Mouse (Mus musculus) MEL (cell line): ENCODE data around the gene Rpn2. TPM values are rescaled to one million over a fixed set of nuclear protein-coding genes. Genes with fewer than 3 reads are reported as not detected.

ENCODE experiments used
- DNase-seq: peaks from one replicate; pipeline ENCODE4 v3.0.0; 2011; ENCODE audit warnings: low read depth, low spot score
- H3K27ac ChIP-seq: 2 replicates; pipeline ENCODE4 v1.5.1; 2012; ENCODE audit warnings: low read depth, mild to moderate bottlenecking, control low read depth, low read length, moderate library complexity; ENCODE audit not compliant: control insufficient read depth
- H3K27me3 ChIP-seq, 2 experiments: fragments of 150-350 bp in 1 of 2; sonication (generic) in 1 of 2; 2 replicates each; pipeline ENCODE4 v1.6.1; 2012; ENCODE audit warnings: low read length in 2 of 2, mild to moderate bottlenecking in 2 of 2, improper control_type of control experiment in 1 of 2, moderate library complexity in 1 of 2; ENCODE audit not compliant: insufficient read depth in 2 of 2, control insufficient read depth in 1 of 2
- H3K36me3 ChIP-seq, 2 experiments: 2 replicates each; pipeline ENCODE4 v1.6.1; 2012 to 2014; ENCODE audit warnings: low read length in 2 of 2, improper control_type of control experiment in 1 of 2, inconsistent platforms in 1 of 2, mild to moderate bottlenecking in 1 of 2; ENCODE audit not compliant: insufficient read depth in 2 of 2, control insufficient read depth in 1 of 2
- H3K4me1 ChIP-seq, 2 experiments: fragments of 150-350 bp in 1 of 2; sonication (generic) in 1 of 2; 2 replicates each; pipeline ENCODE4 v1.6.1; 2012; ENCODE audit warnings: low read length in 2 of 2, improper control_type of control experiment in 1 of 2, mild to moderate bottlenecking in 1 of 2; ENCODE audit not compliant: insufficient read depth in 2 of 2, control insufficient read depth in 1 of 2
- H3K4me3 ChIP-seq, 2 experiments: fragments of 150-350 bp in 1 of 2; sonication (generic) in 1 of 2; 2 replicates each; pipeline ENCODE4 v1.5.1; 2012; ENCODE audit warnings: low read depth in 2 of 2, low read length in 2 of 2, mild to moderate bottlenecking in 2 of 2, moderate library complexity in 2 of 2, control low read depth in 1 of 2, improper control_type of control experiment in 1 of 2; ENCODE audit not compliant: control insufficient read depth in 1 of 2, insufficient read depth in 1 of 2
- H3K79me2 ChIP-seq: 2 replicates; pipeline ENCODE4 v1.6.1; 2012; ENCODE audit warnings: mild to moderate bottlenecking, low read length, moderate library complexity; ENCODE audit not compliant: control insufficient read depth, poor library complexity, insufficient read depth
- H3K9ac ChIP-seq: 2 replicates; pipeline ENCODE4 v1.6.1; 2012; ENCODE audit warnings: low read depth, mild to moderate bottlenecking, control low read depth, low read length, moderate library complexity; ENCODE audit not compliant: control insufficient read depth, poor library complexity, severe bottlenecking
- H3K9me3 ChIP-seq: fragments of 150-350 bp; sonication (generic); replicated peaks from 2 replicates; pipeline ENCODE4 v1.6.1; 2012; ENCODE audit warnings: mild to moderate bottlenecking, low read length, improper control_type of control experiment, moderate library complexity; ENCODE audit not compliant: insufficient read depth
- CHD2 ChIP-seq: IDR thresholded peaks from 2 replicates; pipeline ENCODE4 v1.6.1; 2011; ENCODE audit warnings: low read length, improper control_type of control experiment
- E2F4 ChIP-seq: IDR thresholded peaks from 2 replicates; pipeline ENCODE4 v1.6.1; 2011; ENCODE audit warnings: low read depth, low read length, improper control_type of control experiment, borderline replicate concordance
- HCFC1 ChIP-seq: IDR thresholded peaks from 2 replicates; pipeline ENCODE4 v1.6.1; 2012; ENCODE audit warnings: low read depth, mild to moderate bottlenecking, inconsistent platforms, low read length, improper control_type of control experiment, moderate library complexity
- JUND ChIP-seq: IDR thresholded peaks from 2 replicates; pipeline ENCODE4 v1.6.1; 2011; ENCODE audit warnings: low read depth, mild to moderate bottlenecking, improper control_type of control experiment, low read length
- KAT2A ChIP-seq: conservative IDR thresholded peaks from 2 replicates; pipeline ENCODE4 v1.6.1; 2012; ENCODE audit warnings: low read depth, low read length, improper control_type of control experiment, inconsistent platforms
- MAFK ChIP-seq: IDR thresholded peaks from 2 replicates; pipeline ENCODE4 v1.6.1; 2011; ENCODE audit warnings: low read depth, mild to moderate bottlenecking, low read length, improper control_type of control experiment, borderline replicate concordance
- MAX ChIP-seq: IDR thresholded peaks from 2 replicates; pipeline ENCODE4 v1.6.1; 2011; ENCODE audit warnings: low read length, improper control_type of control experiment
- MAZ ChIP-seq: IDR thresholded peaks from 2 replicates; pipeline ENCODE4 v1.6.1; 2012; ENCODE audit warnings: low read depth, mild to moderate bottlenecking, inconsistent platforms, low read length, improper control_type of control experiment
- MXI1 ChIP-seq: IDR thresholded peaks from 2 replicates; pipeline ENCODE4 v1.6.1; 2011; ENCODE audit warnings: mild to moderate bottlenecking, low read depth, low read length, improper control_type of control experiment
- POLR2A ChIP-seq, 2 experiments: IDR thresholded peaks; 2 replicates each; pipeline ENCODE4 v1.6.1; 2011 to 2012; ENCODE audit warnings: low read length in 2 of 2, mild to moderate bottlenecking in 2 of 2, control low read depth in 1 of 2, improper control_type of control experiment in 1 of 2, low read depth in 1 of 2, moderate library complexity in 1 of 2; ENCODE audit not compliant: control insufficient read depth in 1 of 2, insufficient read depth in 1 of 2, poor library complexity in 1 of 2
- POLR2AphosphoS5 ChIP-seq: IDR thresholded peaks from 2 replicates; pipeline ENCODE4 v1.6.1; 2012; ENCODE audit warnings: low read depth, borderline replicate concordance, mild to moderate bottlenecking, inconsistent platforms, low read length, moderate library complexity, mixed read lengths
- RAD21 ChIP-seq: IDR thresholded peaks from 2 replicates; pipeline ENCODE4 v1.6.1; 2011; ENCODE audit warnings: mild to moderate bottlenecking, low read depth, low read length, improper control_type of control experiment
- RCOR1 ChIP-seq: IDR thresholded peaks from 2 replicates; pipeline ENCODE4 v1.6.1; 2012; ENCODE audit warnings: low read depth, mild to moderate bottlenecking, inconsistent platforms, low read length, improper control_type of control experiment
- SIN3A ChIP-seq: IDR thresholded peaks from 2 replicates; pipeline ENCODE4 v1.6.1; 2012; ENCODE audit warnings: low read length, improper control_type of control experiment, inconsistent platforms
- SMC3 ChIP-seq: IDR thresholded peaks from 2 replicates; pipeline ENCODE4 v1.6.1; 2011; ENCODE audit warnings: low read depth, low read length, improper control_type of control experiment
- TAL1 ChIP-seq: IDR thresholded peaks from 2 replicates; pipeline ENCODE4 v1.6.1; 2012; ENCODE audit warnings: mild to moderate bottlenecking, inconsistent platforms, low read length, moderate library complexity, mixed read lengths
- TBP ChIP-seq: IDR thresholded peaks from 2 replicates; pipeline ENCODE4 v1.8.0; 2011; ENCODE audit warnings: low read depth, low read length, improper control_type of control experiment
- TCF12 ChIP-seq: IDR thresholded peaks from 2 replicates; pipeline ENCODE4 v1.6.1; 2014; ENCODE audit warnings: low read depth, mild to moderate bottlenecking, inconsistent platforms, low read length, improper control_type of control experiment, moderate library complexity
- USF1 ChIP-seq: IDR thresholded peaks from 2 replicates; pipeline ENCODE4 v1.6.1; 2014; ENCODE audit warnings: low read depth, mild to moderate bottlenecking, inconsistent platforms, low read length, improper control_type of control experiment, moderate library complexity
- USF2 ChIP-seq, 2 experiments: IDR thresholded peaks; 2 replicates each; pipeline ENCODE4 v1.6.1; 2011 to 2012; ENCODE audit warnings: improper control_type of control experiment in 2 of 2, low read length in 2 of 2, borderline replicate concordance in 1 of 2, inconsistent platforms in 1 of 2, low read depth in 1 of 2, mild to moderate bottlenecking in 1 of 2; ENCODE audit not compliant: insufficient read depth in 1 of 2
- polyA plus RNA-seq, 2 experiments: library from polyadenylated mRNA; stranded (reverse) in 1 of 2; unstranded in 1 of 2; fragments of >175 nt in 1 of 2; fragments of >200 nt in 1 of 2; gene quantifications; 2 replicates each; pipeline versions ENCODE4 v1.2.1 to v1.2.4; 2012; ENCODE audit warnings: low replicate concordance in 2 of 2, low read depth in 1 of 2; ENCODE audit not compliant: insufficient read length in 2 of 2, insufficient read depth in 1 of 2, missing spikeins in 1 of 2
- total RNA-seq: library from RNA; depleted of rRNA; stranded (reverse); fragments of 300-350 nt; gene quantifications from 2 replicates; pipeline ENCODE4 v1.2.3, GENCODE M21; 2012

The Rpn2 gene
- total and polyA plus RNA-seq, 3 experiments: 284 to 316 (median 310) TPM

GRCm38 (mm10) chr2:157325238-157325637, 46.4 kb downstream of the Rpn2 start:
- peaks cover 0 to 4% of the 10 kb centered on the region in 2 experiments; a peak in 1 of 4 replicates for H3K4me1 ChIP-seq
- peaks cover 0 to 5% of the 10 kb centered on the region in 2 experiments; a peak in 2 of 4 replicates for H3K36me3 ChIP-seq

GRCm38 (mm10) chr2:157328106-157328505, 49.3 kb downstream of the Rpn2 start:
- H3K36me3 ChIP-seq: no peaks in the 10 kb centered on the region; a peak in 1 of 4 replicates
- H3K9me3 ChIP-seq: no peaks in the 10 kb centered on the region
- no peak for TF ChIP-seq MXI1
- no peak for TF ChIP-seq MAFK
- no peak for TF ChIP-seq SIN3A
- no peak for TF ChIP-seq POLR2A (IDR thresholded peaks at IDR 0.05; ENCODE audit: control insufficient read depth in 1 of 2, insufficient read depth in 1 of 2, low read depth in 1 of 2, low read length in 2 of 2, poor library complexity in 1 of 2)
- TF ChIP-seq SMC3: no peak
- no peak for TF ChIP-seq KAT2A
- no peak for TF ChIP-seq RCOR1
- TF ChIP-seq POLR2AphosphoS5: no peak
- TF ChIP-seq CHD2: no peak
- TF ChIP-seq JUND: no peak
- peaks cover 0 to 4% of the 10 kb centered on the region in 2 experiments; a peak in 1 of 4 replicates for H3K4me1 ChIP-seq
- peak; percentile 63 for DNase-seq
- no peak overlapping the region for H3K9ac ChIP-seq
- no peak overlapping the region for H3K4me3 ChIP-seq
- H3K79me2 ChIP-seq: no peaks in the 10 kb centered on the region
- peaks cover 0 to 2% of the 10 kb centered on the region in 2 experiments; a peak in 1 of 4 replicates for H3K27me3 ChIP-seq
- H3K27ac ChIP-seq: no peak overlapping the region

More at GRCm38 (mm10) chr2:157325238-157325637, 46.4 kb downstream of the Rpn2 start:
- no peak overlapping the region for H3K4me3 ChIP-seq
- no peaks in the 10 kb centered on the region for H3K27me3 ChIP-seq
- H3K9me3 ChIP-seq: no peaks in the 10 kb centered on the region
- H3K9ac ChIP-seq: no peak overlapping the region
- no peak overlapping the region for H3K27ac ChIP-seq
- no peaks in the 10 kb centered on the region for H3K79me2 ChIP-seq
- DNase-seq: no peak
- TF ChIP-seq HCFC1: no peak
- no peak for TF ChIP-seq RCOR1
- no peak for TF ChIP-seq E2F4
- TF ChIP-seq MAZ: no peak
- no peak for TF ChIP-seq TAL1
- TF ChIP-seq TCF12: no peak
- no peak for TF ChIP-seq USF2 (IDR thresholded peaks at IDR 0.05; ENCODE audit: borderline replicate concordance in 1 of 2, insufficient read depth in 1 of 2, low read depth in 1 of 2, low read length in 2 of 2)
- no peak for TF ChIP-seq JUND
- no peak for TF ChIP-seq TBP
- TF ChIP-seq RAD21: no peak
- TF ChIP-seq MAX: no peak
- TF ChIP-seq USF1: no peak
- TF ChIP-seq POLR2AphosphoS5: no peak
